Comparison of ENCODE assay signal across 15 mouse cellular contexts in genomic region chr2:118963007-118963675, GRCm38 (mm10). TPM values are rescaled to one million over a fixed set of nuclear protein-coding genes. Genes with fewer than 3 reads are reported as not detected.
DNase-seq lines count a peak whose midpoint lies in the region; ATAC-seq and TF ChIP-seq lines count a peak whose summit lies in the region.
"Had no signal": no experiment of that assay in that cellular context is flagged by ENCODE, and none has a peak within 500 bp of the region (broad histone marks: within the 10 kb centered on the region; RNA-seq: fewer than 3 reads in every experiment).

No protein-coding gene starts in this region.

- DNase-seq in heart, postnatal 10 days: no peak
- DNase-seq in neural tube, embryonic 10.5 days (ENCODE audit: extremely low spot score, low spot score): no peak
- DNase-seq in liver, embryonic 11.5 days (ENCODE audit: low spot score): no peak
- DNase-seq in stomach, postnatal 0 days (ENCODE audit: low spot score): no peak
- no peak for DNase-seq in cerebellum, postnatal 14 days
- DNase-seq in forebrain, embryonic 14.5 days (ENCODE audit: low spot score): no peak
- DNase-seq: cerebellum, adult 9-10 months; kidney, adult 9 months; thymus, postnatal 14 days had no signal

- H3K9me3 ChIP-seq in heart, embryonic 11.5 days (replicated peaks; ENCODE audit: control insufficient read depth, low read length): no peaks in the 10 kb centered on the region
- no peaks in the 10 kb centered on the region for H3K9me3 ChIP-seq in neural tube, embryonic 15.5 days (replicated peaks)
- no peaks in the 10 kb centered on the region for H3K9me3 ChIP-seq in liver, embryonic 11.5 days (ENCODE audit: control insufficient read depth, low read length)
- H3K9me3 ChIP-seq in stomach, postnatal 0 days (ENCODE audit: control insufficient read depth, low read length): no peaks in the 10 kb centered on the region
- no peaks in the 10 kb centered on the region for H3K9me3 ChIP-seq in forebrain, embryonic 14.5 days (replicated peaks; ENCODE audit: control insufficient read depth, low read length)
- H3K9me3 ChIP-seq: embryonic facial prominence, embryonic 12.5 days; hindbrain, embryonic 13.5 days had no signal

- H3K4me1 ChIP-seq in heart, embryonic 11.5 days (ENCODE audit: control insufficient read depth, insufficient read depth, low read length): no peaks in the 10 kb centered on the region; the same call in 1 of the 2 replicates
- H3K4me1 ChIP-seq in neural tube, embryonic 15.5 days: peaks cover 8% of the 10 kb centered on the region
- H3K4me1 ChIP-seq in liver, embryonic 11.5 days (replicated peaks; ENCODE audit: control insufficient read depth, insufficient read depth, low read length): peaks cover 26% of the 10 kb centered on the region
- H3K4me1 ChIP-seq in stomach, postnatal 0 days (replicated peaks; ENCODE audit: control insufficient read depth, insufficient read depth): no peaks in the 10 kb centered on the region
- H3K4me1 ChIP-seq in forebrain, embryonic 14.5 days (ENCODE audit: control insufficient read depth, insufficient read depth, low read length): no peaks in the 10 kb centered on the region

- no peak for ATAC-seq in heart, embryonic 11.5 days (replicated peaks; ENCODE audit: insufficient number of reproducible peaks, low FRiP score, low TSS enrichment)
- peak; percentile 45; the same call in 1 of the 2 replicates for ATAC-seq in neural tube, embryonic 15.5 days (ENCODE audit: low FRiP score)
- ATAC-seq in liver, embryonic 11.5 days (replicated peaks; ENCODE audit: low FRiP score): peak; percentile 79
- no peak for ATAC-seq in stomach, postnatal 0 days (ENCODE audit: low FRiP score, low TSS enrichment)
- ATAC-seq in forebrain, embryonic 14.5 days: no peak
- ATAC-seq: forebrain, embryonic 16.5 days had no signal

- peak overlapping the region; percentile 22; the same call in 1 of the 2 replicates for H3K4me2 ChIP-seq in heart, embryonic 11.5 days
- H3K4me2 ChIP-seq in neural tube, embryonic 15.5 days: no peak overlapping the region
- no peak overlapping the region for H3K4me2 ChIP-seq in liver, embryonic 11.5 days
- H3K4me2 ChIP-seq in stomach, postnatal 0 days (replicated peaks; ENCODE audit: low read depth): no peak overlapping the region
- no peak overlapping the region for H3K4me2 ChIP-seq in forebrain, embryonic 14.5 days (ENCODE audit: low read length)
- H3K4me2 ChIP-seq: embryonic facial prominence, embryonic 12.5 days; hindbrain, embryonic 13.5 days; midbrain, embryonic 11.5 days had no signal

- H3K27me3 ChIP-seq in heart, embryonic 11.5 days (ENCODE audit: control insufficient read depth, insufficient read depth, low read length): no peaks in the 10 kb centered on the region
- no peaks in the 10 kb centered on the region for H3K27me3 ChIP-seq in neural tube, embryonic 15.5 days (replicated peaks)
- H3K27me3 ChIP-seq in liver, embryonic 11.5 days (replicated peaks; ENCODE audit: control insufficient read depth, insufficient read depth, low read length): no peaks in the 10 kb centered on the region
- no peaks in the 10 kb centered on the region for H3K27me3 ChIP-seq in stomach, postnatal 0 days (ENCODE audit: control insufficient read depth, insufficient read depth, low read length)
- no peaks in the 10 kb centered on the region for H3K27me3 ChIP-seq in forebrain, embryonic 14.5 days (replicated peaks; ENCODE audit: control insufficient read depth, insufficient read depth, low read length)
- H3K27me3 ChIP-seq: hindbrain, embryonic 13.5 days had no signal

- TF ChIP-seq EP300 in stomach, postnatal 0 days (optimal IDR thresholded peaks at IDR 0.05): no peak

- H3K9ac ChIP-seq in heart, embryonic 11.5 days (ENCODE audit: low read depth, low read length): no peak overlapping the region
- H3K9ac ChIP-seq in neural tube, embryonic 15.5 days (replicated peaks): no peak overlapping the region
- H3K9ac ChIP-seq in liver, embryonic 11.5 days (ENCODE audit: low read depth, low read length): no peak overlapping the region
- no peak overlapping the region for H3K9ac ChIP-seq in stomach, postnatal 0 days (ENCODE audit: low read length)
- no peak overlapping the region for H3K9ac ChIP-seq in forebrain, embryonic 14.5 days (ENCODE audit: low read length)
- H3K9ac ChIP-seq: embryonic facial prominence, embryonic 12.5 days; hindbrain, embryonic 13.5 days had no signal

- TF ChIP-seq CTCF in stomach, postnatal 0 days (IDR thresholded peaks at IDR 0.05; ENCODE audit: low read depth): peak; percentile 37; the same call in 1 of the 2 replicates

- no peaks in the 10 kb centered on the region for H3K36me3 ChIP-seq in heart, embryonic 11.5 days (ENCODE audit: control insufficient read depth, insufficient read depth, low read length)
- no peaks in the 10 kb centered on the region for H3K36me3 ChIP-seq in neural tube, embryonic 15.5 days
- H3K36me3 ChIP-seq in liver, embryonic 11.5 days (ENCODE audit: control insufficient read depth, insufficient read depth, low read length): no peaks in the 10 kb centered on the region
- H3K36me3 ChIP-seq in stomach, postnatal 0 days (ENCODE audit: control insufficient read depth, insufficient read depth, low read length): no peaks in the 10 kb centered on the region
- no peaks in the 10 kb centered on the region for H3K36me3 ChIP-seq in forebrain, embryonic 14.5 days (ENCODE audit: control insufficient read depth, insufficient read depth, low read length)
- H3K36me3 ChIP-seq: embryonic facial prominence, embryonic 12.5 days; hindbrain, embryonic 13.5 days had no signal

- H3K4me3 ChIP-seq in heart, embryonic 11.5 days (ENCODE audit: low read depth, low read length): no peak overlapping the region
- H3K4me3 ChIP-seq in neural tube, embryonic 15.5 days (replicated peaks): no peak overlapping the region
- H3K4me3 ChIP-seq in liver, embryonic 11.5 days (ENCODE audit: low read depth, low read length): no peak overlapping the region
- no peak overlapping the region for H3K4me3 ChIP-seq in stomach, postnatal 0 days (ENCODE audit: low read depth, low read length)
- H3K4me3 ChIP-seq in forebrain, embryonic 14.5 days (ENCODE audit: low read depth, low read length): no peak overlapping the region
- H3K4me3 ChIP-seq: embryonic facial prominence, embryonic 12.5 days; hindbrain, embryonic 13.5 days had no signal

- no peak overlapping the region for H3K27ac ChIP-seq in heart, embryonic 11.5 days (ENCODE audit: low read depth, low read length)
- no peak overlapping the region for H3K27ac ChIP-seq in neural tube, embryonic 15.5 days (replicated peaks)
- H3K27ac ChIP-seq in liver, embryonic 11.5 days (ENCODE audit: low read depth, low read length): peak overlapping the region; percentile 60
- no peak overlapping the region for H3K27ac ChIP-seq in stomach, postnatal 0 days (replicated peaks)
- H3K27ac ChIP-seq in forebrain, embryonic 14.5 days (ENCODE audit: low read depth, low read length): no peak overlapping the region
- H3K27ac ChIP-seq: embryonic facial prominence, embryonic 12.5 days; hindbrain, embryonic 13.5 days had no signal

- WGBS in heart, embryonic 11.5 days (ENCODE audit: insufficient replicate concordance): 37% methylated on average over 9 of the region's 9 CpGs
- 53% methylated on average over 9 of the region's 9 CpGs for WGBS in neural tube, embryonic 15.5 days
- WGBS in liver, embryonic 11.5 days: 38% methylated on average over 9 of the region's 9 CpGs
- WGBS in stomach, postnatal 0 days: 40% methylated on average over 9 of the region's 9 CpGs
- WGBS in forebrain, embryonic 14.5 days: 65% methylated on average over 9 of the region's 9 CpGs

- intact Hi-C loops in heart, postnatal 10 days (cut with DNase I): no loop called here

RNA-seq across cellular contexts. Expression of gene Chst14, which starts 36.8 kb away (rescaled TPM):
- 19.6 and 22.3 TPM in 2 replicates for polyA plus RNA-seq in heart, embryonic 11.5 days (2014; fragmentation: Nextera tagmentation; extraction: Ambion mirVana)
- 10 to 100 TPM; 14.1 to 14.5 TPM for total RNA-seq in heart, postnatal 10 days (2021)
- 6.1 and 9.3 TPM in 2 replicates for polyA plus RNA-seq in neural tube, embryonic 15.5 days (2015; fragmentation: Nextera tagmentation; extraction: Ambion mirVana)
- polyA plus RNA-seq in liver, embryonic 11.5 days (2014; fragmentation: Nextera tagmentation; extraction: Ambion mirVana): 15.4 and 16.4 TPM in 2 replicates
- polyA plus RNA-seq in stomach, postnatal 0 days (2015; fragmentation: Nextera tagmentation; extraction: Ambion mirVana): 13.6 and 14.2 TPM in 2 replicates
- 7.1 and 7.4 TPM in 2 replicates for polyA plus RNA-seq in forebrain, embryonic 14.5 days (2014; fragmentation: Nextera tagmentation; extraction: Ambion mirVana)

Comparison
In these comparisons a context has a peak if more than half of its experiments do, and no peak if none do; other contexts are left out.
1. ATAC-seq: peak in neural tube, embryonic 15.5 days (single experiment) and liver, embryonic 11.5 days (single experiment); none in heart, embryonic 11.5 days (single experiment), stomach, postnatal 0 days (single experiment) and forebrain, embryonic 14.5 days (single experiment).